Mouse (Mus musculus) layer of hippocampus, adult 9-10 months (tissue): ENCODE results near the gene Ostf1.

ENCODE experiments used
- DNase-seq: peaks from one replicate; pipeline ENCODE4 v3.0.0; 2022; ENCODE audit warnings: low spot score

Gene Ostf1

DNA sequence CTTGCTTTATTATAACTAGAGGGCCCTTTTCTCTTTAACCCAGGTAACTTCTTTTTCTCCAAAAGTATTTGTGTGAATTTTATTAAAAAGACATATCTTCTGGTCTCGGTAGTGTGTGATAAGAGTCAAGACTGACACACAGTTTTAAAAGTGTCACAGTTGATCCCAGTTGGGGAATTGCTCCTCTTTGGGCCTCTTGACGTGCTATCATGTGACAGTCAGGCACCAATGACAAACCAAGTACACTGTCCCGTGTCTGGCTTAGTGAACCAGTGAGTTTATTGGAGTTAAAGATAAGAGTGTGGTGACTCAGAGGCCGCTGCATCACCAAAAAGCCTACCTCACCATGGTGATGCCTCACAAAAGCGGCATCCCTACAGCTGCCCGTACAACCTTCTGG, 12.5 kb upstream of the Ostf1 start:
- no peak for DNase-seq

- no peak for DNase-seq
Observed at GRCm38 (mm10) chr19:18643411-18643810, 11.8 kb upstream of the Ostf1 start.

GRCm38 (mm10) chr19:18641001-18641400, 9.4 kb upstream of the Ostf1 start:
- DNase-seq = no peak

DNA sequence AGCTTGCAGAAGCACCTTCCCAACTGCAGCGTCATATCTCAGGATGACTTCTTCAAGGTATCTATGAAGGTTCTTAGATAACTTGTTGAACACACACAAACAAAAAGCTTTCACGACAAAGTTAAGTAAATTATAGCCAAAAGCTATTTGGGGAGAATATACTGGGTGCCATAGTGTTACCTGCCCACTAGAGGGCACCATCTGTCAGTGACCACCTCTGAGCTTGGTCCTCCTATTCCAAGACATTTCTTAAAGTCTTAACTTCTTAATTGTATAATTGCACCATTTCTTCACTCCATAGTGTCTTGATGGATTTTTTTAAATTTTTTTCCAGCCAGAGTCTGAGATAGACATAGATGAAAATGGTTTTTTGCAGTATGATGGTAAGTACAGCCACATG, 7.9 kb upstream of the Ostf1 start:
- no peak for DNase-seq

DNA sequence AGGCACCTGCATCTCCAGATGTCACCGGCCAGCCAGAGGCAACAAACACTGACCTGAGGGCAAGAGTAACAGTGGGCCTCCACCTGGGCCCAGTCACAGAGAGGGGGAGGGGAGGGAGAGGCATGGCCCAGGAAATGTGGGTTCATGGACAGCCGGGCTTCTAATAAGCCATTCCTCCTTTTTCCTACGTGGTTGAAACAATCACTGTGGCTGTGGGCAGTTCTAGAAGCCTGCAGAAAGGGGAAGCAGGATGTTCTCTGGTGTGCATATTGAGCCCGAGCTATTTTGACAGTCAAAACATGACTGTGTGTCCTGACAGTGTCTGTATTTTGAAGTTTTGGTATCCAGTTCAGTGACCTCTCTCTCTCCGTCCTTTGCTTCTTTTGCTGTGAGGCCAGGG, 7.3 kb upstream of the Ostf1 start:
- DNase-seq = no peak

GRCm38 (mm10) chr19:18637954-18638353, 6.3 kb upstream of the Ostf1 start:
- no peak for DNase-seq

- DNase-seq = no peak
Observed at GRCm38 (mm10) chr19:18632231-18633185, 885 bp upstream of the Ostf1 start.

DNA sequence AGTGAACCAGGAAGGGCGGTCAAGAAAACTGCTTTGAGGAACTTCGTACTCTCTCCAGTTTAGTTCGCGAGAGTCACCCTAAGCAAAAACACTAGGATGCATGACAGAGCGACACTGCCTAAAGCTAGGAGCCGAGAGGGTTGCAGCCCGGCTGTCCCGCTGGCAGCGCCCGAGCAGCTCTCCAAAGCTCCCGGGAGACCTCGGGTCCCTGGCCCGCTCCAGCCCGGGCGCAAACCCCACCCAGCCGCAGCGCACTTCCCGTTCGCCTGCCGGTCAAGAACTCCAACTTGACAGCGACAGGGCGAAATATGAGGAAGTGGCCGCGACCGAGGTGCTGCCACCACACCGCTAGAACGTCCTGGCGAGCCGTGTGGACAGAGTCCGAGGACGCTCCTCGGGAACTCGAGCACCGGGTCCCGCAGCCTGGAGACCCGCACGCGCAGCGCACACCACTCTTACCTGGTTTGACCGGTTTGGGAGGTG, 421 bp downstream of the Ostf1 start:
- no peak for DNase-seq

GRCm38 (mm10) chr19:18630221-18631119, 1.2 kb downstream of the Ostf1 start:
- no peak for DNase-seq

DNA sequence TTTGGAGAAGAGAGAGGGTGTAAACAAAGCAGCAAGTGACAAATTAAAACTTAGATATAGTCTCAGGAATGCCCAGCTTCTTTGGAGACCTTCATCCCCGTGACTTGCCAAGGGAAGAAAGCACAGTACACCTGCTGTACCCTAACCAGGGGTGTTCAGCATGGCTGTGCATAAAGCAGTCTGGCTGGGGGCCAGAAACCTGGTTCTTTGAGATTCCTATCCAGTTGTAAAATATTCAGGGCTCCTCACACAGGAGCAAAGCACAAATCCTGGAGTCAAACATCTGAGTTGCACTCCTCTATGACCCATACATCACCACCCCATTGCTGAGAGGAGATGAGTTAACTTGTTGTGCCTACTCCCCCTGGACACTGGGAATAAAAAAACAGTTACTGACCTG, 2.0 kb downstream of the Ostf1 start:
- no peak for DNase-seq

DNA sequence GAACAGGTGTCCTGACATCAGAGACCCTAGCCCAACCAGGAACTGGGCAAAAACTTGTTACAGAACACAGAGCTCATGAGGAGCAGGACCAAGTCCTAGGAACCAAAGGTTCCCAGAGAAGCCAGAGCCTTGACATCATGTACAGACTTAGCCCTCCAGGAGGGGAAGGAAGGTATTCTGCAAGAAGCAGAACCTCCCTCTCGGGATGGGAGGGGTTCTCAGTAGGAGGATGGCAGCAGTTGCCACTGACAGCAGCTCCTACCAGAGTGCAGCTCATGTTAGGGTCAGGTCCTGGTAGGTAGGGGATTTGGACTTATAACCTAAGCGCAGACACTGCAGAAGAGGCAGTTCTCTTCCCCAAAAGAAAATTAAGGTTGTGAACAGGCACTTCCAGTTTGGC, 7.7 kb downstream of the Ostf1 start:
- no peak for DNase-seq

GRCm38 (mm10) chr19:18619691-18620090, 11.9 kb downstream of the Ostf1 start:
- DNase-seq = no peak

DNA sequence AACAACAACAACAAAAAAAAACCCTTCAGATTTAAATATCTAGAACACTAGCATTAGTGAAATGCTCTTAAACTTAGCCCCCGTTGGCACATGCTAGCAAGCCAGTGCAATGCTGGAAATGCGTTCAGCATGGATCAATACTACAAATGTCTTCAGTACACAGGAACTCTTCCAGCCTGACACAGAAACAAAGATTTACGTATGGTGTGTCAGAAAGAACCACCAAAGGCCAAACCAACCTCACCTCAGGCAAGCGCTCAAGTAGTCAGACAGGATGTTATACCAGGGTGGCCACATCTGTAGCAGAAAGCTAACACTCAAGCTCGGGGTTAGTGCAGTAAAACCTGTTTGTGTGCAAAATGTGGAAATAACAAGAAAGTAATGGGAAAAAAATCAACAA, 12.6 kb downstream of the Ostf1 start:
- no peak for DNase-seq

DNA sequence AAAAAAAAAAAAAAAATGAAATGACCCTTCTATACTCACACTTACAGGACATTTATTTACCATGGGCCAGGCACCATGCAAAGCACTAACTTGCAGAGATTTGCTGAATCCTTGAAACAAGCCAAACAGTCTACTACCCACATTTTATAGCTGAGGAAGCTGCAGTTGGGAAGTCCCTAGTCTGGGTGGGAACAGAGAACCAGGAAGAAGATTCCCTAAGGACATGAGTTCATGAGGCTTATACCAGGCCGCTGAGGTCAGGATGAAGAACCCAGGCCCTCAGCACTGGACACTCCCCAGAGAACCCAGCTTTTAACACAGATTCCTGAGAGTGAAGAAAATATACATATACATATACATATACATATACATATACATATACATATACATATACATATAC, 14.1 kb downstream of the Ostf1 start:
- DNase-seq = no peak

GRCm38 (mm10) chr19:18615680-18616240, 15.9 kb downstream of the Ostf1 start:
- DNase-seq = no peak

GRCm38 (mm10) chr19:18614337-18614736, 17.3 kb downstream of the Ostf1 start:
- DNase-seq = no peak

DNA sequence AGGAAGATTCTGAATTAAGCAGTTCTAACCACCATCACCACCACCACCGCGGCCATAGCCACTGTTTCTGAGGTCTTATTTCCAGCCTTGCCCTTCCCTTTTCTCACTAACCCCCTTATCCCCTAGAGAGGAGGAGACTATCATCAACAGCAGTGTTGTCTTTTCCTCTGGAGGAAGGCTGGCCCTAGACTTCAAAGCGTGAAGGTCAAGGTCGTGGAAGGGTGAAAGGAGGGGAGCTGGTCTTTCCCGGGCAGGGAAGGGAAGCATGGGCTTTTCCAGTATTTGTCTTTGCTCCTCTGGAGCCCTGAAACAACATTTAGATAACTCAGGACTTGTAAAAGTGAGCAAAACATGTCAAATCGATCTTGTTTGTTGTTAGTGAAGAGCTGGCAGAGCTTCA, 22.6 kb downstream of the Ostf1 start:
- no peak for DNase-seq

DNA sequence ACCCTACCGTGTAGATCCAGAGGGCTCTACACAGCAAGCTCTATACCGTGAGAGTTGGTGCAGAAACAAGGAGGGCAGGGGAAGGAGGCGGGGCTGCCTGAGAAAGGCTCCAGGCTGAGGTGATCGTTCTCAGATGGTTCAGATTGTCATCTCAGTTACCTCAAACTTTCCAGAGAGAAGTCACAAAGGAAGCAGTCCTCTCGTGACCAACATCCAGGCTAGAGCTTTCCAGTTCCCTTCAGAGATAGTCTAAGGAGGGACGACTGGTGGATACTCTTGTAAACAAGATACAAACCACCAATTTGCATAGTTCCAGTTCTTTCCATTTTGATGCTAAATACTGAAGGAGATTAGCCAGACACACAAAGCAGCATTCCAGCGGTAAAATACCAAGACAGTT, 23.7 kb downstream of the Ostf1 start:
- no peak for DNase-seq

GRCm38 (mm10) chr19:18603011-18603410, 28.6 kb downstream of the Ostf1 start:
- DNase-seq = no peak

GRCm38 (mm10) chr19:18600611-18601010, 31.0 kb downstream of the Ostf1 start:
- no peak for DNase-seq

- no peak for DNase-seq
Observed at GRCm38 (mm10) chr19:18599650-18600049, 32.0 kb downstream of the Ostf1 start.

DNA sequence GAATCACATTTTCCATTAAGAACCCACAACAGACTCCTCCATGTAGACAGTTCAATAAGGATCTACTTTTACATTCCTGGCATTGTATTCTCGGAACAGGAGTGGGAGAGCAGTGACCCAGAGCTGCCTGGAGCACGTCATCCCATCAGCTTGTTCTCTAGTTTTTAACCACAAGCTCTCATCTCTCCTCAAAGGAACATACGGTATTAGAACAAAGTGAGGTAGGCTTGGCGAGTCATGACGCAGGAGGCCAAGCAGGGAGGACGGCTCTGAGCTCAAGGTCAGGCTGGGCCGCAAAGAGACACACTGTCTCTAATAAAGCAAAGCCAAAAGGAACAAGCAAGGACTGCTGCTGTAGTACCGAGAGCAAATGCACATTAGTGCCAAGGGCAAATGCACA, 32.6 kb downstream of the Ostf1 start:
- DNase-seq = no peak
